Mouse (Mus musculus): ENCODE measurements around the gene Carmil3.

GRCm38 (mm10) chr14:55477421-55477820, 13.0 kb upstream of the Carmil3 start:
- TF ChIP-seq MYOG (IDR thresholded peaks at IDR 0.05; ENCODE audit: control insufficient read depth in 1 of 3, insufficient read depth in 1 of 3, insufficient read length in 2 of 3, low read depth in 2 of 3) (no peak), MAX (IDR thresholded peaks at IDR 0.05; ENCODE audit: low read depth) (no peak), POLR2A (IDR thresholded peaks at IDR 0.05; ENCODE audit: insufficient read length, low read depth) (no peak)

Data from myocyte (in vitro differentiated cells).